Mouse (Mus musculus) spleen, postnatal 0 days (tissue): Measurements from ENCODE around the gene Zfp646. TPM values are rescaled to one million over a fixed set of nuclear protein-coding genes. Genes with fewer than 3 reads are reported as not detected.

Experiments used
- polyA plus RNA-seq: library from polyadenylated mRNA; unstranded; fragments of >200 nt; fragmentation: Nextera tagmentation; extraction: Ambion mirVana; gene quantifications from 2 replicates; pipeline ENCODE4 v1.2.1, GENCODE M21; 2015

Zfp646 gene
- polyA plus RNA-seq = 5.7 and 5.9 TPM in 2 replicates

DNA sequence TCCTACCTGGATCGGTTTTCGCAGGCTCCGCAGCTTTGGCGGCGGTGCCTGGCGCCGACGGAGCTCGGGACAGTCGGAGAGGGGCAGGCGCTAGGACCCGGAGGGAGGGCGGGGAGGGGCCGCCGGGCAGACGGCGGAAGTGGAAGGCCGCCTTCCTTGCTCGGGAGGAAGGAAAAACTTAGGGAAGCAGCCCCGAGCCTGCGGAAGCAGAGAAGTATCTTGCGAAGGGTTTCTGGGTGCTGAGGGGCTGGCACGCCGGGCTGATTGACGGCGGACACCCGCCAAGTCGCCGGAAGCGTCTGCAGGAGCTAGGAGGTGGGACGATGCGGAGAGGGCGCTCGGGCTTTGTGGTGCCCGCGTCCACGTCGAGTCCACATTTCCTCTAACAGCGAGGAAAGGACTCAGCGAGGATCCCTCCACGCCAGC is at the start of gene Zfp646:
TSS of gene Zfp646 (plus strand) at position 181 of the 426 bp plus-strand sequence.

GRCm38 (mm10) chr7:127876467-127877348 is 687 bp downstream of the Zfp646 start, which contains the start of gene Zfp668:
Gene Zfp668, minus strand, starts transcription at chr7:127876828.

DNA sequence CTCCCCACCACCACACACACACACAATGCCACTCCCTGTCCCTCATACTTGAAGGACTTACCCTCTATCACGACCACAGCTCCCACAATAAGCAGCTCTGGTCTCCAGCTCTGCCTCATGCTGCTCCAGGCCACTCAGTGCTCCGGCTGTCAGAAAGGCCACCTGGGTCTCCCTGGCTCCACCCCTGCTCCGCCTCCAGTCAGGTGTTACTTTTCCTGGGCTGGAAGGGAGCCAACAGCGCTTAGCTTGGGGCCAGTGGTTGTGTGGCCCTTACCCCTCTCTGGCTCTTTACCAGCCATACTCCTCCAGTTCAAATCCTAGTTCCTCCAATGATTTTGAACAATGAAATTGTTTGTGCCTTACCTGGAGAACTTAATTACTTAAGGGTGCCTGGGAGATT is 14.8 kb downstream of the Zfp646 start, which contains the start of gene Prss53:
TSS of gene Prss53 (minus strand) at position 173 of the 400 bp plus-strand sequence.

GRCm38 (mm10) chr7:127895442-127895841 is 19.4 kb downstream of the Zfp646 start, which contains the start of the genes Gm21974 and Vkorc1:
Gene Gm21974, minus strand, starts transcription at chr7:127895454.
Gene Vkorc1, minus strand, starts transcription at chr7:127895617.

DNA sequence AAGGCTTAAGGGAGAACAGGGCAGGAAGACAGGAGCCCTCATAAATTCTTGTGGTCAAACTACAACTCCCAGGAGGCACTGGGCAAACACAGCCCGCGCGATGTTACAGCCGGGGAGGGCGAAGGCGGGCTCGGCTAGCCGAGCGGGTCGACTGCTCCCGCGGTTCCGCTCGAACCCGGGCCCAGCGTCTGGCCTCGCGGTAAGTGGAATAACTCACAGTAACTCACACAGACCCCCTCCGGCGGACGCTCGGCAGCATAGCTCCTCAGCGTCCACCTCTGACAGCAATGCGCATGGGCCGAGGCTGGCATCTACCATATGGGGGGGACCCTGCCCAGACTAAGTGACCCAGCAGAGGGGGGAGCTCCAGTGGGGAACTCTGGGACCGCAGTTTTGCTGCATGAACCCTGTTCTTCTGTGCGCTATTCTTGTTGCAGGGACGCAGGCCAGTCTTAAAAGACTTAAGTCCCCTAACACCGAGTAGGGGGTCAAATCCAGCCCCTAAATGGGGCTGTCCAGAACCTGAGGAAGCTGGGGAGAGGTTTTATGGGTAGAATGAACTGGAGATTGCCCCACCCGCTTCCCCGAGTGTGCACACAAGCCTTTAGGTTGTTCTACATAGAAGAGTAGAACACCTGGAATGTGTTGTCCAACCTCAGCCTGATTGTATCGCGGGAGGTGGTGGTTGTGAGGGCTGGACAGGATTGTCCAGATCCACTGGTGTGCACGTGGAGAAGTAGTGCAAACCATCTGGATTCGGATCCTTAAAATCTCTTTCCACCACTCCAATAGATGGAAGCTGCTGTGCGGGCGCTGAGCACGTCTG is 28.2 kb downstream of the Zfp646 start, which contains the start of gene Bckdk:
TSS of gene Bckdk (plus strand) at position 112 of the 826 bp plus-strand sequence.

GRCm38 (mm10) chr7:127912190-127912871 is 36.3 kb downstream of the Zfp646 start, which contains the start of gene Kat8:
Gene Kat8, plus strand, starts transcription at chr7:127912516.

DNA sequence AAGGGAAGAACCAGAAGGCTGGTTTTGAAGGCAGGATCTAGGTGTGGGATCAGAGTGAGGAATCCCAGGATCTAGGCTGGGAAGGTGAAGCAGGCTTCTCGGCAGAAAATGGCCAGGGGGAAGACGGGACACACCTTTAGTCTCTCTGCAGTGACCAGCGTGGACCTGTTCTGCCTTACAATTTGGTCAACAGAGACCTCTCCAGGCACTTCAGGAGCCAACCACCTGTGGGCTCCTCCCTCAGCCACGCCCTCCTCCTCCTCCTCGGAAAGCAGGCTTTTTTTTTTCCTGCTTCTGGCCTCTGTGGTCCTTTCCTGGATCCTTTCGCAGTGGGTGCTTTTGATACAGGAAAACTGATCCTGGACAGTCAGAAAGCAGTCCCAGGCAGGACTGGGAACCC is 53.9 kb downstream of the Zfp646 start, which contains the start of gene Prss8:
TSS of gene Prss8 (minus strand) at position 182 of the 400 bp plus-strand sequence.

Other genes starting within 250 kb of the Zfp646 start
- gene Bcl7c, start 167.3 kb upstream of the Zfp646 start, polyA plus RNA-seq = 27.9 and 29.8 TPM in 2 replicates
- gene Ctf1, start 163.5 kb upstream of the Zfp646 start, polyA plus RNA-seq = 2.5 and 3.2 TPM in 2 replicates
- gene Ctf2, start 144.1 kb upstream of the Zfp646 start, polyA plus RNA-seq = 0.15 and 0.26 TPM in 2 replicates
- 4.8 and 4.9 TPM in 2 replicates for gene Fbxl19, start 131.7 kb upstream of the Zfp646 start, polyA plus RNA-seq
- 14.0 and 17.9 TPM in 2 replicates for gene Orai3, start 106.4 kb upstream of the Zfp646 start, polyA plus RNA-seq
- 13.0 and 14.9 TPM in 2 replicates for gene Setd1a, start 99.6 kb upstream of the Zfp646 start, polyA plus RNA-seq
- gene Gm49388, start 90.6 kb upstream of the Zfp646 start, polyA plus RNA-seq = not detected in 2 replicates
- 15.4 and 17.9 TPM in 2 replicates for gene Hsd3b7, start 75.6 kb upstream of the Zfp646 start, polyA plus RNA-seq
- gene Stx4a, start 51.9 kb upstream of the Zfp646 start, polyA plus RNA-seq = 31.5 and 36.4 TPM in 2 replicates
- 0.32 and 0.75 TPM in 2 replicates for gene Stx1b, start 51.7 kb upstream of the Zfp646 start, polyA plus RNA-seq
- gene Zfp668, start 607 bp downstream of the Zfp646 start, polyA plus RNA-seq = 10.2 and 10.5 TPM in 2 replicates
- 0.21 and 0.31 TPM in 2 replicates for gene Prss53, start 14.7 kb downstream of the Zfp646 start, polyA plus RNA-seq
- not detected in 2 replicates for gene Gm21974, start 19.2 kb downstream of the Zfp646 start, polyA plus RNA-seq
- gene Vkorc1, start 19.4 kb downstream of the Zfp646 start, polyA plus RNA-seq = 66.3 and 74.3 TPM in 2 replicates
- 70.9 and 73.8 TPM in 2 replicates for gene Bckdk, start 27.9 kb downstream of the Zfp646 start, polyA plus RNA-seq
- 19.3 and 20.4 TPM in 2 replicates for gene Kat8, start 36.3 kb downstream of the Zfp646 start, polyA plus RNA-seq
- 0.52 and 0.64 TPM in 2 replicates for gene Prss8, start 53.9 kb downstream of the Zfp646 start, polyA plus RNA-seq
- gene Prss36, start 70.5 kb downstream of the Zfp646 start, polyA plus RNA-seq = 1.9 TPM in 2 replicates
- 194 and 202 TPM in 2 replicates for gene Fus, start 91.2 kb downstream of the Zfp646 start, polyA plus RNA-seq
- 59.4 and 76.0 TPM in 2 replicates for gene Pycard, start 117.6 kb downstream of the Zfp646 start, polyA plus RNA-seq
- gene Trim72, start 127.7 kb downstream of the Zfp646 start, polyA plus RNA-seq = not detected in 2 replicates
- 18.0 and 24.5 TPM in 2 replicates for gene Itgam, start 186.4 kb downstream of the Zfp646 start, polyA plus RNA-seq
- 0.92 and 0.96 TPM in 2 replicates for gene Gm49368, start 186.5 kb downstream of the Zfp646 start, polyA plus RNA-seq